Mouse (Mus musculus) telencephalon, adult 2 months (tissue): Measurements from ENCODE around the gene Slc9a4.
"Not testable (repeated sequence)": the region's sequence is repeated elsewhere in the genome, so short reads cannot be mapped to it uniquely, and the experiment has no call there.

ENCODE experiments used
- DNase-seq: peaks from one replicate; pipeline ENCODE4 v3.0.0-alpha.2; 2011; ENCODE audit warnings: low read depth, low spot score

Slc9a4 gene

DNA sequence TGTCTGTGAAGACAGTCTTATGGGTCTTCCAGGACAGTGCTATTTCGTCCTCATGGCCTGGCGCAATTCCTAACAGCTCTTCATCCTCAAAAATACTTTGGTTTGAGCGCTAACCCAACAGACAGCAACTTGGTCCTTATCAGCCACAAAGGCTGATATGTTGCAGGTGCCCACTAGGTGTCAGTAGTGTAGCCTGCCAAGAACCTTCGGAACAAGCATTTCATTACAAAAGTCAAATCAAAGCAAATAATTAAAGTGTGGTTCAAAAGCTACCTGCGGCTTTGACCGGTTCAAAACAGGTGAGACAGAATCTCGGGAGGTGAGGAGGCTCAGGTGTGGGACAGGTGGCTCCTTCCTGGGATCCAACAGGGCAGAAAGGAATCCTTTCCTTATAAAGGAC, at the start of gene Slc9a4:
Slc9a4 (plus strand) TSS at position 298 of the 400 bp plus-strand sequence.
- peak; percentile 33 for DNase-seq

DNA sequence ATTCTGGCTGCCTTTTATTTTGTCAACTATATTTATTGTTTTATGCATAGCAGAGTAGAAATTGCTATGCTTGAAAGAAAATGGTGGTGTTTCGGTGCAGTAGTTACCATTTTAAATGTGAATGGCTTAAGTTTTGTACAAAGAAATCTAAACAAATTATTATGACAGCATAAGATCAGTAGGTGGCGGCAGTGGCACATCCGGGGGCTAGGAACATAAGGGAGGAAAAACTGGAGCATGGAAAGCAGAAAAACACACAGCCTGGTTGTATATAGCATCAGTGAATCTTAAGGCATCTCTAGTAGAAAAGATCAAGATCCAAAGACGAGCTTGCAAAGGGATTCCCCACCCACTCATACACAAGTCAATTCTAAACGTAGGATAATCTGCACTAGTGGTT, 42.3 kb upstream of the Slc9a4 start:
- no peak for DNase-seq

DNA sequence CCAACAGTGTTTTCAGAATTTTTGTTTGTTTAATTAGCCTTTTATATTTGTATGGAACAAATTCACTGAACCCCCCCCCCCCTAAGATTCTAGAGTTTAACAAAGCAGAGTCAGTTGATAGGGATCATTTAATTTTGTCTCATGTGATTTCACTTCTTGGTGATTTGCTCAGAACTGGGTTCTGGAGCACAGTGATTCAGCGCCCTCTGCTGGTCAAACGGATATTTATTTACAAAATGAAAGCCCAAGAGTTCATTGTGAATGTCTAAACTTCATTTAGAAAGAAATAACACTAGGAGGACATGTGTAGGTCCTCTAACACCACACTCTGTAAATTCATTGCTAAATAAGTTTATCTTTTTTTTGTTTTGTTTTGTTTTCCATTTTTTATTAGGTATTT, 35.2 kb upstream of the Slc9a4 start:
- DNase-seq = peak; percentile 36

DNA sequence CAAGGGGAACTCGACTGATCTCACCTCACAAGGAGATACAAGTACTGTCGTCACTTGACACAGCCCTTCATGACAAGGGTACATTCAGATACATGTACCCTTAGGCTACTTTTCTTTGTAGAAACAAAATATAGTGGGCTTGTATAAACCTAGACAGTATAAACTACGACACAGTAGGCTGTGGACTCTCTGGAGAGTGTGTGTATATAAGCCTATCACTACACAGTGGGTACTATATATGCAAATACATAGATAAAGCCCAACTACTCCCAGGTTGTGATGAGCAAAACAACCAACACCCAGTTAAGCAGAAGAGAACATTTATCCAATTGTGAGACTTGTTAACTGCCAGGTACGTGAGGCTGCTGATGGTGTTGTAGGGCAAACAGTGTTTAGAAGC, 33.2 kb upstream of the Slc9a4 start:
- no peak for DNase-seq

DNA sequence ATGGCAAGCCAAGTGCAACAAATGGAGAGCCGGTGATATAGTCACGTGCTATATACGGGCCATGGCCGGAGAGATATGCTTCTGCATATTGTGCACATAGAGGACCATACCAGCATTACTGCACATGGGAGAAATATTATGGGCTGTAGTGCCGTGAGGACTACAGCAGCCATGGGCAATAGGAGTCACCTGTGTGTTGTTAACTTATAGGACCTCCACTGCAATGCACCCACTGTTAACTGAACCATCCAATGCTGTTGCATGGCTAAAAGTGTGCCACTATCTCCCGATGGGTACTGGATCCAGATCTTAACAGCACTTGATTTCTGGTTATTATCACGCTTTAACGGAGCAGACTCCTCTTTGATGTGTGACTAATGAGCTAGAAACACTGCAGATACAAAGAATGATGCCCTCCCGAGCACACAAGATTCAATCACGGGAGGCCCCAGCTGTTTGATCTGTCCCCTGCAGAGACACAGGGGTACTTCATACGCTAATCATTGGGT, 32.8 kb upstream of the Slc9a4 start:
- no peak for DNase-seq

DNA sequence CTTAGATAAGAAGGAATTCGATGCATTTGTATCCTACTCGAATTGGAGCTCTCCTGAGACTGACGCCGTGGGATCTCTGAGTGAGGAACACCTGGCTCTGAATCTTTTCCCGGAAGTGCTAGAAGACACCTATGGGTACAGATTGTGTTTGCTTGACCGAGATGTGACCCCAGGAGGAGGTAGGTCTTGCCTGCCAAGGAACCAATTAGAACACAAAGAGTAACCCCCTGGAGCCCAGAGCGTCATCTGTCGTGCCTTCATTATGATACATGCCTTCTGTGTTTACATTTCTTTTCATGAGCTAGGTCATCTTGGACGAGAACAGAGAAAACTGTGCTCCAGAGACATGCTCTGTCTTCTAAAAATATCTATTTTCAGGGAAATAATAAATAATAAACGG, 32.1 kb upstream of the Slc9a4 start:
- DNase-seq = no peak

DNA sequence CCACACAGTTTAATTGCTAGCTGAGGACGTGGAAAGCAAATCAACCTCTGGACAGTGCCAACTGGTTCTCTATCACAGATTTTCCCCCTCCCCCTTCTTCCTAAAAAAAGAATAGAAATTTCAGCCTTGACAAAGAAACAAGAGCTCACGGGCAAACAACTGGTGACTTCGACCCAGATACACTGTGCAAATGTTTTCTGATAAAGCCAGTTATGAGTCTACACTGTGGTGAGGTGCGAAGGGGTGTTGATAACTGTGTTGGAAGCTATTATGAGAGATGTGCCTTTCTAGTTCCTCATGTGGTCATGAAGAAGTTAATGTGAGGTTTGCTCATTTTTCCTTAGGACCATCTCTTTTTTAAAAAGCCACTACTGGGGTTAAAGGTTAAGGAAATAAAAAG, 10.5 kb upstream of the Slc9a4 start:
- DNase-seq = no peak

DNA sequence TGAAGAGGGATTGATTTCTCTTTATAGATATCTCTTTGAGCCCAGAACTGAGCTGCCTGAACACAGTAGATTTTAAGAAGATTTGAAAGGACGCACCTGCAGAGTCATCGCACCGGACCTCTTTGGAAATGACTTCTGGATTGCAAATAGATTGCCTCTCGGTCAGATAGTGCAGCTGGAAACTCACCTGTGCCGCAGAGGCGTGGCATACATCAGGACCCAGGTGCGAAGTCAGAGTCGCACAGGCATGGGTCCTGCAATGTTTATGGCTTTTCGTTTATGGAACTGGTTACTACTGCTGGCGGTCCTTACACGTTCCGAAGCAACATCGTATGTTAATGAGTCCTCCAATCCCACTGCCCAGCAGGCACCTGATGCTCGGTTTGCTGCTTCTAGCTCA, 388 bp downstream of the Slc9a4 start:
- no peak for DNase-seq

DNA sequence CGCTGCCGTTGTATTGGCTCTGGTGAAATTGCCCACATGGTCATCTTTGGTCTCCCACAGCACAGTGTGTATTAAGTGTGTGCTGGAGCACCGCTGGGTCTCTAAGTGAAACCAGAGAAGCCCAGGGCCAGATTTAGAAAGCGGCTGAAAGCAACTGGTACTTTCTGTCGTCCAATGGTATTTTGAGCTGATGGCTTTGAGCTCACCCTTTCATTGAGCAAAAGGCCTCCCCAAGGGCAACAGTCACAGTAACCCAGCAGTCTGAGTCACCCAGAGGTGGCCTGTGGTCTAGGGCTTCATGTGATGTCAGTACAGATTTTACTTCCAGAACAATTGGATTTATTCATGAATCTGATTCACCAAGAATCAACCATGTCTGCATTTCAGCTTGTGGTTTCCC, 6.9 kb downstream of the Slc9a4 start:
- no peak for DNase-seq

DNA sequence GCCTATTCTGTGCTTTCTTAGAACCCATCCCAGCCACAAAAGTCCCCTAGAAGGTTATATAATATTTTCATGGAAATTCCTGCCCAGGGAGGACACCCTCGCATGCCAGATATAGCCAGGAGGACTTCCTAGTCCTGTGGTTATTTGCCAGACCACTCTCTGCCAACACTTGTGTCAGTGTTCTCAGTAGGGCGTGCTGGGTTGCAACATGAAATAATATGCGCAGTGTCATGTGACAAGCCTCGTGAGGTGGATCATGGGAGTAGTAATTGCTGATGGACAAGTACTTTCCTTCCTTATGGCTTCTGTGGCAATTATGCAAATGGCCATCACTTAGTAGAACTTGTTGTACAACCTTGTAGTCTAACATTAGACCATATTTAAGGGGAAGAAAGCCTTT, 11.1 kb downstream of the Slc9a4 start:
- no peak for DNase-seq

DNA sequence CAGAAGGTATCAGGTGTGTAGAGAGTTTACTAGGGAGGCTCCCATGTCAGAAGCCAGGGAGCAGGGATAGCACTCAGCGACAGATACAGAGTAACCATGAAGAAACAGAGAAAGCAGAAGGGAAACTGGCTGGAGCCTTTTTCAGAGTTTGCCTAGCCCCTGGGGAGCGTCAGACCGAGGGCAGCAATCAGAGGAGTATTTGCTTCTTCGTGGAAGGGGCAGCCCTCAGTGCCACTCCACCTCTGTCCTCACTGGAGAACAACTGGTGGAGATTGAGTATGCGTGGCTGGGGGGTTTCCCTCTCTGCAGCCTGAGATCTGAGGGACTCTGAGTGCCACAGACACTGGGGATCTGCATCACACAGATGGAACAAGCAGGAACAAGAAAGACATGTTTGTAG, 17.9 kb downstream of the Slc9a4 start:
- DNase-seq = no peak

DNA sequence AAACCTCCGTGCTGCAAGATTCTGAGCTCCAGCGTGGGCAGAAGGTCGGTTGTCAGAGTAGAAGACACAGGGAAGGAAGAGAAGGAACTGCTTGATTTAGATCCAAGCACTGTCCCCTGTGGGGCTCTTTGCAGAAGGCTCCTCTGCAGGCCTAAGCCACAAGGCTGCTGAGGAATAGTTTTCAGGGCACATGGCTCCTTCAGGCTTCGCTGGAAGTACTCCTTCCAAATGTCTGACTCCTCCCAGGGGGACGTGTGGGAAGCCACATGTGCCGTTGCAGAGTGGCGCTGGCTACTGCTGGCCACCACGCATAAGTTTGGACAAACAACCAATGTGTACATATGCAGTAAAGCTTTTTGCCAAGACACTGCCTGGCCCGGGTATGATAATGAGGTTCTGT, 19.8 kb downstream of the Slc9a4 start:
- not testable (repeated sequence) for DNase-seq

DNA sequence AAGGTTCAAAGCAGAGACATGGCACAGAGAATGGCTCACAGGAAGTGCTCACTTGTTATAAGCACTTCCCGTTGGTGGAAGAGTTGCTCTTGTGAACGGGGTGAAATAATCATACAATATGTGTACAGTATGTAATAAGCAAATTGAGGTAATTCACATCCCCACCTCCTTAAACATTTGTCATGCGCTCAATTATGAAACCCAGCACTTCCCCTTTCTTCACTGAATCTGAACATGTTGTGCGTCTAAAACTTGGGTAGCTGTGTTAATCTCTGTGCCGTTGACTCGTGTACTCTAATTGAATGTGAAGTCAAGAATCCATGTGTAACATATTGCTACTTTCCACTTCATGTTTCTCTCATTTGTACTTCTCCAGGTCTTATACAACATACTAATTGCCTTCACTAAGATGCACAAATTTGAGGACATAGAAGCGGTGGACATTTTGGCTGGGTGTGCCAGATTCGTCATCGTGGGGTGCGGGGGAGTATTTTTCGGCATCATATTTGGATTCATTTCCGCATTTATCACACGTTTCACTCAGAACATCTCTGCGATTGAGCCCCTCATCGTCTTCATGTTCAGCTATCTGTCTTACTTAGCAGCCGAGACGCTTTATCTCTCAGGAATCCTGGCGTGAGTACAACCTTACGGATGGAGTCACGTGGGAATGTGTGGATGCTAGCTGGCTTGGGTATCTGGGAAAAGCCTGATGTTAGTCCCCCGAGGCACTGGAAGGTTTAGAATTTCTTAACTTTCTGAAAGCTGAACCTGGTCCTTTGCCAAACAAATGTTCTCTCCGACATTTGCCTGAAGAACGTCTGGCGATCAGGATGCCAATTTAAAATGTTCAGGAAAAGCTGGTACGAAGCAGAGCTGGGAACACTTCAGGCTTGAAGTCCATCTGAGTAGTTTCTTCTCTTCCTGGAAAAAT, 20.8 kb downstream of the Slc9a4 start:
- peak; percentile 69 for DNase-seq

DNA sequence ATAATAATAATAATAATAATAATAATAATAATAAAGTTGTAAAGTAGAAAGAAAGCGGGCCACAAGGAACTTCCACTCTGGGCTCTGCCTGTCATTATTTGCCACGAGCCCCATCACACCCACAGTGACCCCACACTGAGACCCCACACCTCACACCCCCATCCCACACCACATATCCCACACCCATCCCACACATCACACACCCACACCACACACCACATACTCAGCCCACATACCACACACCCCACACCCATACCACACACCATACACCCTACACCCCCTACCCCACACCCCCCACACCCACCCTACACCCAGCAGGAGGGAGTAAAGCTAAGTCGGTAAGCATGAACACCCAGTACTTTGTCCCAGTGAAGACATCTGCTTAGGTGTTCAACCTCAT, 21.6 kb downstream of the Slc9a4 start:
- DNase-seq = no peak

DNA sequence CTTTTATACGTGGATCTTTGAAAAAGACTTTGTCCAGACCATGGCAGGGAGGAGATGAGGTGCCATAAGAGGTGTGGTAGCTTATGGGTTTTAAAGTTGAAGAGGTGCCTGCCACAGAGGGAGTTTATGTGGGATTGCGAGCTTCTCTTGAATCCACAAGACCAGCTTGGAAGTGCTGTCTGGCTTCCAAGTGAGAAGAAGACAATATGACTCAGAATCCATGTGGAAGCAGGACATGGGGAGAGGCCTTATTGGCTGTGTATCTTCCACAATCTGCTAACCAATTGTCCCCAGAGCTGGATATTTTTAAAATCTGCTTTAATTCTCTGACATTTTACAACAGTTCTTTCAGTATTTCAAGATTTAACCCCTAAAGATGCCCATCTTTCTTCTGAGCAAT, 33.3 kb downstream of the Slc9a4 start:
- DNase-seq = no peak

DNA sequence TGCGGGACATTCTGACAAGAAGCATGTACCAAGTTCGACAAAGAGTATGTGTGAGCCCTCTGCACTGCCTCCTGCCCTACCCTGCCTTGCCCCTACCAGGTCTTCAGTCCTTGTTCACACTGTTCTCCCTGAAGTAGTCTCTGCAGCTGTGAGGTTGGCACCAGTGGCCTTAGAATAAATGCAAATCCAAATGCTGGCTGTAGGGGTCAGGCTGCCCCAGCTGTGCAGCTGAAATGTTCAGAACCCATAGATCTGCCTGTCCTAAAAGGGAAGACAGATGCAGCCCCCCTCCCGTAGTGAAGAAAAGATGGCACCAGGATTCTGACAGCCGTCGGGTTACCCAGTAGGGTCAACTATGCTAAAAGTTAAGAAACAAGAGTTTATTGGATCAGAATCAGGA, 39.2 kb downstream of the Slc9a4 start:
- no peak for DNase-seq

DNA sequence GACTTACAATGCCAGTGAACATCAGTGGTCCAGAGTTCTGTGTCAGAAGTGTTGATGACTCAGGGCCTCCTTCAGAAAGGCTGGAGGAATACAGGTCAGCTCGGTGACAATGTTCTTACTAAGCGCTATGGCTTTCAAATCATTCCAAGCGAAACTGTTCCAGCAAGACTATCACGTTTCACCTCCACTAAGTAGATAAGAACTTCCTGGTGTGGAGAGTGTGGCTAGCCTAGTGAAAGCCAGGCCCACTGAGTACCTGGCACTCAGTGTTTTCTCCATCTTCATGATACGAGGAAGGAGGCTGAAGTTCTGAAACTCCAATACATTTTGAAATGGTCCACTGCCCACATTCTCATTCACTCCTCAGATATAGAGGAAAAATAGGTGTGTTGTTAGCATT, 40.0 kb downstream of the Slc9a4 start:
- DNase-seq = no peak

DNA sequence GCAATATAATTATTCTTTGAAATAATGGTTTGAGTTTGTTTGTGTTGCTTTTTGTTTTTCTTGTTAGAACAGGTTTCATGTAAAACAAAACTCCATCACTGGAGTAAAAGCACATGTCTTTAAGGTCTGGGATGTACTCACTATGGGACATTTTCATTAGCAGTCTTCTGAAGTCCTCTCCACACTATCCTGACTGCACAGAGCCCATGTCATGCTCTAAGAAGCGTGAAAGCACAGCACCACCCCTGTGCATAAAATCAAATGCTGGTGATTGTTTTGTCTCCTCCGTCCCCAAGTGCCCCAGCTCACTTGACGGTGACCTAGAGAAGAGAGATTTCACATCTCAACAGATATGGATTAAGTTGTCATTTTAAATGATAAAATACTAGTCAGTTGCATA, 45.1 kb downstream of the Slc9a4 start:
- no peak for DNase-seq

DNA sequence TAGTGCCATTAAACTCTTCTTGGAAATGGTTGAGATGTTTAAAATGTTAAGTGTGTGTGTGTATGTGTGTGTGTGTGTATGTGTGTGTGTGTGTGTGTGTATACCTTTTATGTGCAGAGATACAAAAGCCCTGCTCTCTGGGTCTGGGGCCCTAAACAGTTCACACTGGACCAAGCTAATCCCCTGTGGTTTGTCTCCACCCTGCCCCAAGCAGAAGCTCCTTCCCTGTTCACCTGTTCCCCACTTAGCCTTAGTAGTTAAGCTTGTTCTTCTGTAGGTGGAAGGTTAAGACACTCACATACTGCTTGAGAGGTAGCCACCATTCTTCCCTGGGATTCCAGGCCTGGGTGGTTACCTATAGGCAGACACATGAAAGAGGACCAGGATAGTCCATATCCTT, 47.1 kb downstream of the Slc9a4 start:
- no peak for DNase-seq

DNA sequence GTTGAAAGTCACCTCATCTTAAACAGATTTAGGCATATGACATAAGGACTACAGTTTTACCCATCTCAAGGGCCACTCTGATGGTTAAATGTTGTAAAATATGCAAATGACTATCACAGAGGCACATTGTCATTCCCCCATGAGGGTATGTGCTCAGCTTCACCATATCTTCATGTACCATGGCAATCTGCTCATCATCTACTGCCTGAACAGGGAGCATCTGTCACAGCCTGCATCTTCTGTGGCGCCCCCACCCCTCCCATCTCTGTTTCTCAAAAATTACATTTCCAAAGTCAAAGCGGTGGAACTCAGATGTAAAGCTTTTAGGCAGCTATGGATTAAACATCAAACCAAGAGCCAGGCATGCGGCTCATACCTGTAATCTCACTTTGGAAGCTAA, 48.6 kb downstream of the Slc9a4 start:
- DNase-seq = no peak

DNA sequence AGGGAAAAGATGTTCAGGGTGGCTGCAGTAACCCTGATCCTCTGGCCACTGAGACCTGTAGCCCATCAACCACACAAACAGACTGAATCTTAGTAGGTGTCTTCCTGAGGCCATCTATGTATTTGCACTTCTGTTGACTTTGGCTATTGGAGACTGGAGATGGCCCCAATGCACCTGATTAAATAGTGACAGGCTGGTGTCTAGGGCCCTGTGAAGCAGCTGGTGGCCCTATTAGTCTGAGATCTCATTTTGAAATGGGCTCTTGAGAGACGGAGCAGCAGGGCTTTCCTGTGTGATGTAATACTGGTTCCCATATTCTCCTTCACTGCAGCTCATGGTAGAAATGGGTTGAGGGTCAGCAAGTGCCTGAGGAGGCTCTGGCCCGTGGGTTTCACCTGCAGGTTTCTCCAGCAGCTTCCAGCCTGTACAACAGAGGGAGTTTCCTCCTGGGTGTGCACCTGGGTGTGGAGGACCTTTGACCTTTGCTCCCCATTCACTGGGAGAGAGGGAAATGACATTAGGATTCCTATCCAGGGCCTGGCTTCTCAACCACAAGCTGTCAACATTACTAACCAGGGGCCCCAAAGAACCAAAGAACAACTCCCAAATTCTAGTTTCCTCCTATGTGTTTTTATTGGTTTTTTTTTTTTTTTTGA, 52.7 kb downstream of the Slc9a4 start:
- no peak for DNase-seq

DNA sequence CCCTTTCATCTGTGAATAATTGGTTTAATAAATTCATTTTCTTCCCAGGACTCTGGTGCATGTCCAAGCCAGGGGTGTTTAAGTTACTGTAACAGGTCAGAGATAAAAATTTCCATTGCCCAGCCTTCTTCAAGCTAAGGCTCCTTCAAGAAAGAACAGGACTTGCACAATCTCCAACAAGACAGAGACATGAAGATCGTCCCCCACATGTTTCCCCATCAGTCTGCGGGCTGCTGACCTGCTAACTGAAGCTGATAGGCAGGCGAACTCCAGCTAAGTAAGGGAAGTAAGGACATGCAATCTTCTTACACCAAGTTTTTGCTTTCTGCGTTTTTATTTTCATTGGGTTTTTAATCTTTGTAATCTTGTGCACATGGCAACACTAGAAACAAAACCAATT, 54.7 kb downstream of the Slc9a4 start:
- DNase-seq = no peak

DNA sequence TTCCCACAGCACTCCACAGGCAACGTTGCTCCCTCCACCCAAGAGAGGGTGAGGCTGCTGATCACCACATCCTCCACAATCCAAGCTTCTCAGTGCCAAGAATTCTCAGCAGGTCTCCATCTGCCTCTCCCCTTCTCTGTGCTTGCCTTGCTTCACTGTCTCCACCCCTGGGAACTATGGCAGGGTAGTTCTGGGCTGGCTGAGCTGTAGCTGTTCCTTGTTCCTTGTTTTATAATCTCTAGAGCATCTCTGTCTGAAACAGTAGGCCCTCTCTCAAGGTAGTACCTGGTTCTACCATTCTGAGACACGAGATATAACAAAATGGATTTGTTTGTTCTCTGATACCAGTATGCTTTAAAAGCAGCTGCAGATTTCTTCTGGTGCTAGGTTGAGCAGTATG, 68.4 kb downstream of the Slc9a4 start:
- DNase-seq = no peak
